Mouse (Mus musculus) embryonic facial prominence, embryonic 13.5 days (tissue): ENCODE data around the gene Mat1a. TPM values are rescaled to one million over a fixed set of nuclear protein-coding genes. Genes with fewer than 3 reads are reported as not detected.

Experiments used
- polyA plus RNA-seq: library from polyadenylated mRNA; unstranded; fragments of >200 nt; fragmentation: Nextera tagmentation; extraction: Ambion mirVana; gene quantifications from 2 replicates; pipeline ENCODE4 v1.2.1, GENCODE M21; 2015

Gene Mat1a
- polyA plus RNA-seq, 1 experiment from 2014 or later, result not detected

Other genes with a start within 250 kb of the Mat1a start
- gene Sh2d4b, start 211.8 kb upstream of the Mat1a start, polyA plus RNA-seq, result 0.74 and 0.96 TPM in 2 replicates
- 87.6 and 91.1 TPM in 2 replicates for gene Tspan14, start 138.2 kb upstream of the Mat1a start, polyA plus RNA-seq
- 99.4 and 119 TPM in 2 replicates for gene Fam213a, start 91.2 kb upstream of the Mat1a start, polyA plus RNA-seq
- gene Dydc2, start 35.8 kb upstream of the Mat1a start, polyA plus RNA-seq, result not detected in 2 replicates
- not detected in 2 replicates for gene Dydc1, start 32.1 kb upstream of the Mat1a start, polyA plus RNA-seq
- gene Sftpa1, start 26.7 kb downstream of the Mat1a start, polyA plus RNA-seq, result not detected in 2 replicates
- not detected in 2 replicates for gene Mbl1, start 46.4 kb downstream of the Mat1a start, polyA plus RNA-seq
- gene Sftpd, start 80.1 kb downstream of the Mat1a start, polyA plus RNA-seq, result not detected in 2 replicates
- 0.30 and 0.58 TPM in 2 replicates for gene Gm2832, start 173.8 kb downstream of the Mat1a start, polyA plus RNA-seq
- not detected in 2 replicates for gene Gm5798, start 243.6 kb downstream of the Mat1a start, polyA plus RNA-seq